Mouse (Mus musculus): Measurements from ENCODE around the gene Ing1. TPM values are rescaled to one million over a fixed set of nuclear protein-coding genes. Genes with fewer than 3 reads are reported as not detected.
"Not testable (repeated sequence)": the region's sequence is repeated elsewhere in the genome, so short reads cannot be mapped to it uniquely, and the experiment has no call there.

The Ing1 gene
- polyA plus RNA-seq, 1 experiment from 2014 or later: 42.5 TPM

GRCm38 (mm10) chr8:11542866-11543265 lies 12.5 kb upstream of the Ing1 start:
- TF ChIP-seq CTCF (IDR thresholded peaks at IDR 0.05) (no peak), EP300 (IDR thresholded peaks at IDR 0.05) (no peak)
- DNase-seq (ENCODE audit: low spot score) (no peak), ATAC-seq (no peak)
- Histone ChIP-seq H3K4me2 (replicated peaks; ENCODE audit: low read depth, low read length) (no peak overlapping the region), H3K4me3 (ENCODE audit: low read depth, low read length) (no peak overlapping the region), H3K27me3 (replicated peaks; ENCODE audit: insufficient read depth, low read length) (no peaks in the 10 kb centered on the region), H3K27ac (ENCODE audit: low read length) (no peak overlapping the region), H3K9ac (replicated peaks; ENCODE audit: low read depth) (no peak overlapping the region), H3K4me1 (ENCODE audit: insufficient read depth, low read depth, low read length) (no peaks in the 10 kb centered on the region), H3K36me3 (ENCODE audit: insufficient read depth, low read length) (peaks cover 6% of the 10 kb centered on the region; the same call in 1 of the 2 replicates), H3K9me3 (ENCODE audit: low read length) (no peaks in the 10 kb centered on the region)
- WGBS: 82% methylated on average over 4 of the region's 4 CpGs

- 44% methylated on average over 3 of the region's 3 CpGs for WGBS
- Histone ChIP-seq H3K27me3 (replicated peaks; ENCODE audit: insufficient read depth, low read length) (no peaks in the 10 kb centered on the region), H3K4me3 (ENCODE audit: low read depth, low read length) (no peak overlapping the region), H3K9ac (replicated peaks; ENCODE audit: low read depth) (no peak overlapping the region), H3K4me1 (ENCODE audit: insufficient read depth, low read depth, low read length) (no peaks in the 10 kb centered on the region), H3K9me3 (ENCODE audit: low read length) (no peaks in the 10 kb centered on the region), H3K4me2 (replicated peaks; ENCODE audit: low read depth, low read length) (no peak overlapping the region), H3K27ac (ENCODE audit: low read length) (no peak overlapping the region), H3K36me3 (ENCODE audit: insufficient read depth, low read length) (peaks cover 6% of the 10 kb centered on the region; the same call in 1 of the 2 replicates)
- TF ChIP-seq EP300 (IDR thresholded peaks at IDR 0.05) (no peak), CTCF (IDR thresholded peaks at IDR 0.05) (peak; percentile 75)
- ATAC-seq (peak; percentile 27; the same call in 1 of the 2 replicates), DNase-seq (ENCODE audit: low spot score) (peak; percentile 34)
Measured at GRCm38 (mm10) chr8:11544386-11544785, 11.0 kb upstream of the Ing1 start.

DNA sequence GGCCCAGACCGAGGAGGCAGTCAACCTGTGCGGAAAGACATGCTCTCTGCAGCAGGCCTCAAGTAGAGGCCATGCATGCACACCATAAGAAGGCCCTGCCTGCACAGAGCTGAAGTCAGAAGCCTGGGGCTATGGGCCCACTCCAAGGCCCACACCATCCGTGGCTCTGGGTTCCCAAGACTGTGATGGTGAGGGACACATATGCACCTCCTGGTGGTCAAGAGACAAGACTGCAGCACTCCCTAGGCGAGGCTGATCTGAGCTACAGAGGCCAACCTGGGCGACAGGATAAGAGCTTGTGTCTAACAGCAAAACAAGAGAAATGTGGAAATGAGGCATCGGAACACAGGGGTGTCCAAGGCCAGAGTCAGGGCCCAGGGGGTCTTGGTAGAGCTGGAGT lies 8.3 kb upstream of the Ing1 start:
- Histone ChIP-seq H3K9ac (replicated peaks; ENCODE audit: low read depth) (no peak overlapping the region), H3K9me3 (ENCODE audit: low read length) (no peaks in the 10 kb centered on the region), H3K4me3 (ENCODE audit: low read depth, low read length) (no peak overlapping the region), H3K4me1 (ENCODE audit: insufficient read depth, low read depth, low read length) (no peaks in the 10 kb centered on the region; the same call in 1 of the 2 replicates), H3K36me3 (ENCODE audit: insufficient read depth, low read length) (no peaks in the 10 kb centered on the region), H3K27me3 (replicated peaks; ENCODE audit: insufficient read depth, low read length) (no peaks in the 10 kb centered on the region), H3K4me2 (replicated peaks; ENCODE audit: low read depth, low read length) (no peak overlapping the region), H3K27ac (ENCODE audit: low read length) (no peak overlapping the region)
- 66% methylated on average over 6 of the region's 6 CpGs for WGBS
- TF ChIP-seq EP300 (IDR thresholded peaks at IDR 0.05): no peak
- TF ChIP-seq CTCF (IDR thresholded peaks at IDR 0.05): peak; percentile 69
- DNase-seq (ENCODE audit: low spot score): no peak
- no peak for ATAC-seq

GRCm38 (mm10) chr8:11549706-11550105 lies 5.7 kb upstream of the Ing1 start:
- H3K4me1 ChIP-seq (ENCODE audit: insufficient read depth, low read depth, low read length): no peaks in the 10 kb centered on the region; the same call in 1 of the 2 replicates
- ATAC-seq: no peak
- no peaks in the 10 kb centered on the region for H3K36me3 ChIP-seq (ENCODE audit: insufficient read depth, low read length)
- peak; percentile 82 for DNase-seq (ENCODE audit: low spot score)
- no peak for TF ChIP-seq EP300 (IDR thresholded peaks at IDR 0.05)
- peak; percentile 81 for TF ChIP-seq CTCF (IDR thresholded peaks at IDR 0.05)
- 12% methylated on average over 7 of the region's 7 CpGs for WGBS
- peak overlapping the region; percentile 67 for H3K4me3 ChIP-seq (ENCODE audit: low read depth, low read length)
- H3K27ac ChIP-seq (ENCODE audit: low read length): peak overlapping the region; percentile 90
- H3K9ac ChIP-seq (replicated peaks; ENCODE audit: low read depth): peak overlapping the region; percentile 58; the same call in 1 of the 2 replicates
- H3K27me3 ChIP-seq (replicated peaks; ENCODE audit: insufficient read depth, low read length): no peaks in the 10 kb centered on the region
- no peaks in the 10 kb centered on the region for H3K9me3 ChIP-seq (ENCODE audit: low read length)
- H3K4me2 ChIP-seq (replicated peaks; ENCODE audit: low read depth, low read length): peak overlapping the region; percentile 87

DNA sequence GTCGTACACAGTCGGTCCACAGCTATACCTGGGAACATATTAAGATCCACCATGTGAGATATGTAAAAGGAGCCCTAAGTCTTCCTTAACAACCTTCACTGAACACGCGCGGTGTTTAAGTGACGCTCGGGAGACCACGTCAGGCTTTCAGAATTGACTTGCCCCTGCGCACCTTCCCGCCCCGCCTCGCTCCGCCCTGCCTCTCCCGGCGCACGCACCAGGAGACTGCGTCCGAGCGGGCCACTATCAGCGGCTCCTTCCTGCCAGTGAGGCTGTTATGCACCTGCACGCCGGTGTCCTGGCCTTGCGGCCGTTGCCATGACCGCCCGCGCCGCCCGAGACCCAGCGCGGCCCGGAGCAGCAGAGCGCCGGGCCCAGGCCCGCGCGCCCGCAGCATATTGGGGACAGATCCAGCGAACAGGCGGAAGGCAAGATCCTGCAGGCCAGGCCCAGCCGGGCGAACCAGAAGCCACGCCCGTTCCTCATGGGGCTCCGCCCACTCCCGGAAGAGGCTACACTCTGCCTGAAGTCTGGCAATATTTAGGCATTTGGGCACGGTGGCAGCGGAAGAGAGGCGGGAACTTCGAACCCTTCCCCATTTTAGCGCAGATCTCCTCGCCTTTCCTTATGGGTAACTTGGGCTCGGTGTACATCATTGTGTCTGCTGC lies 5.0 kb upstream of the Ing1 start, which contains the start of gene Cars2:
TSS of gene Cars2 (minus strand) at position 503 of the 668 bp plus-strand sequence.
- Histone ChIP-seq H3K9me3 (ENCODE audit: low read length) (no peaks in the 10 kb centered on the region), H3K4me2 (replicated peaks; ENCODE audit: low read depth, low read length) (peak within 1 kb of the TSS; percentile 87), H3K27me3 (replicated peaks; ENCODE audit: insufficient read depth, low read length) (no peaks in the 10 kb centered on the region), H3K9ac (replicated peaks; ENCODE audit: low read depth) (peak within 1 kb of the TSS; percentile 58), H3K27ac (ENCODE audit: low read length) (peak within 1 kb of the TSS; percentile 90), H3K36me3 (ENCODE audit: insufficient read depth, low read length) (no peaks in the 10 kb centered on the region), H3K4me1 (ENCODE audit: insufficient read depth, low read depth, low read length) (no peaks in the 10 kb centered on the region; the same call in 1 of the 2 replicates), H3K4me3 (ENCODE audit: low read depth, low read length) (peak within 1 kb of the TSS; percentile 67)
- DNase-seq (ENCODE audit: low spot score) (peak; percentile 94), ATAC-seq (peak; percentile 77)
- no peak for TF ChIP-seq CTCF (IDR thresholded peaks at IDR 0.05)
- no peak for TF ChIP-seq EP300 (IDR thresholded peaks at IDR 0.05)
- 3% methylated on average over 53 of the region's 53 CpGs for WGBS

- H3K9me3 ChIP-seq (ENCODE audit: low read length); H3K9ac ChIP-seq (replicated peaks; ENCODE audit: low read depth); ATAC-seq; H3K4me1 ChIP-seq (ENCODE audit: insufficient read depth, low read depth, low read length); H3K4me3 ChIP-seq (ENCODE audit: low read depth, low read length); H3K36me3 ChIP-seq (ENCODE audit: insufficient read depth, low read length); H3K27me3 ChIP-seq (replicated peaks; ENCODE audit: insufficient read depth, low read length); DNase-seq (ENCODE audit: low spot score); H3K27ac ChIP-seq (ENCODE audit: low read length); H3K4me2 ChIP-seq (replicated peaks; ENCODE audit: low read depth, low read length): not testable (repeated sequence)
- WGBS: 78% methylated on average over 3 of the region's 4 CpGs
- TF ChIP-seq CTCF (IDR thresholded peaks at IDR 0.05): peak; percentile 29
Measured at GRCm38 (mm10) chr8:11551497-11551896, 3.9 kb upstream of the Ing1 start.

All from lung, postnatal 0 days (tissue).